Mouse (Mus musculus): Measurements from ENCODE around the gene Megf11. TPM values are rescaled to one million over a fixed set of nuclear protein-coding genes. Genes with fewer than 3 reads are reported as not detected.

The Megf11 gene
- polyA plus RNA-seq, 1 experiment from 2014 or later, result 0.92 TPM

GRCm38 (mm10) chr9:64747735-64748134 lies 362.3 kb downstream of the Megf11 start:
- Histone ChIP-seq H3K9ac (ENCODE audit: low read length) (no peak overlapping the region), H3K27me3 (ENCODE audit: control insufficient read depth, insufficient read depth, low read length) (no peaks in the 10 kb centered on the region), H3K4me3 (ENCODE audit: control insufficient read depth in 1 of 2, insufficient read depth in 1 of 2, low read depth in 1 of 2, low read length in 2 of 2) (no peak overlapping the region), H3K4me1 (ENCODE audit: control insufficient read depth in 2 of 2, insufficient read depth in 2 of 2, low read length in 2 of 2) (no peaks in the 10 kb centered on the region), H3K4me2 (ENCODE audit: low read length) (no peak overlapping the region), H3K36me3 (ENCODE audit: control insufficient read depth, insufficient read depth, low read length) (no peaks in the 10 kb centered on the region), H3K27ac (replicated peaks in 1 of 2; ENCODE audit: control insufficient read depth in 1 of 2, insufficient read depth in 1 of 2, low read depth in 2 of 2, low read length in 2 of 2) (no peak overlapping the region), H3K9me3 (ENCODE audit: control insufficient read depth, low read length) (no peaks in the 10 kb centered on the region)
- ATAC-seq (ENCODE audit: insufficient number of reproducible peaks, insufficient read depth, low FRiP score, low read depth), result no peak
- WGBS, result 68% methylated on average over 4 of the region's 4 CpGs

GRCm38 (mm10) chr9:64749314-64749713 lies 363.9 kb downstream of the Megf11 start:
- Histone ChIP-seq H3K4me3 (ENCODE audit: control insufficient read depth in 1 of 2, insufficient read depth in 1 of 2, low read depth in 1 of 2, low read length in 2 of 2) (no peak overlapping the region), H3K9me3 (ENCODE audit: control insufficient read depth, low read length) (no peaks in the 10 kb centered on the region), H3K36me3 (ENCODE audit: control insufficient read depth, insufficient read depth, low read length) (no peaks in the 10 kb centered on the region), H3K27ac (replicated peaks in 1 of 2; ENCODE audit: control insufficient read depth in 1 of 2, insufficient read depth in 1 of 2, low read depth in 2 of 2, low read length in 2 of 2) (no peak overlapping the region), H3K4me2 (ENCODE audit: low read length) (no peak overlapping the region), H3K27me3 (ENCODE audit: control insufficient read depth, insufficient read depth, low read length) (no peaks in the 10 kb centered on the region), H3K9ac (ENCODE audit: low read length) (no peak overlapping the region), H3K4me1 (ENCODE audit: control insufficient read depth in 2 of 2, insufficient read depth in 2 of 2, low read length in 2 of 2) (no peaks in the 10 kb centered on the region)
- 63% methylated on average over 6 of the region's 6 CpGs for WGBS
- no peak for ATAC-seq (ENCODE audit: insufficient number of reproducible peaks, insufficient read depth, low FRiP score, low read depth)

DNA sequence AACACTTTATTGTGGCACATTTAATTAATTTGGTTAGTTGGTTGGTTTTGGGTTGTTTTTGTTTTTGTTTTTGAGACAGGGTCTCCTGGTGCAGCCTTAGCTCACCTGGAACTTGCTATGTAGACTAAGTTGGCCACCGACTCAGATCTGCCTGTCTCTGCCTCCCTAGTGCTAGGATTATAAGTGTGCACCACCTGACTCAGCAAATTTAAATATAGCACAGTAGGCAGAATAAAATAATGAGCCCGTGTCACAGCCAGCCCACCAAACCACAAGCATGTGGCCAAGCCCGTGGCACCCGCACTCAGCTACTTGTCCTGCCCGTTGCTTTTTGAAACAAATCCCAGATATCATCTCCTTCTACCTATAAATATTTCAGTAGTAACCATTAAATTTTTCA lies 367.1 kb downstream of the Megf11 start:
- H3K27me3 ChIP-seq (ENCODE audit: control insufficient read depth, insufficient read depth, low read length), result no peaks in the 10 kb centered on the region
- H3K27ac ChIP-seq (replicated peaks in 1 of 2; ENCODE audit: control insufficient read depth in 1 of 2, insufficient read depth in 1 of 2, low read depth in 2 of 2, low read length in 2 of 2), result no peak overlapping the region
- H3K4me1 ChIP-seq (ENCODE audit: control insufficient read depth in 2 of 2, insufficient read depth in 2 of 2, low read length in 2 of 2), result no peaks in the 10 kb centered on the region
- H3K9me3 ChIP-seq (ENCODE audit: control insufficient read depth, low read length), result no peaks in the 10 kb centered on the region
- 88% methylated on average over 5 of the region's 5 CpGs for WGBS
- H3K36me3 ChIP-seq (ENCODE audit: control insufficient read depth, insufficient read depth, low read length), result no peaks in the 10 kb centered on the region
- ATAC-seq (ENCODE audit: insufficient number of reproducible peaks, insufficient read depth, low FRiP score, low read depth), result no peak
- H3K4me2 ChIP-seq (ENCODE audit: low read length), result no peak overlapping the region
- no peak overlapping the region for H3K4me3 ChIP-seq (ENCODE audit: control insufficient read depth in 1 of 2, insufficient read depth in 1 of 2, low read depth in 1 of 2, low read length in 2 of 2)
- no peak overlapping the region for H3K9ac ChIP-seq (ENCODE audit: low read length)

DNA sequence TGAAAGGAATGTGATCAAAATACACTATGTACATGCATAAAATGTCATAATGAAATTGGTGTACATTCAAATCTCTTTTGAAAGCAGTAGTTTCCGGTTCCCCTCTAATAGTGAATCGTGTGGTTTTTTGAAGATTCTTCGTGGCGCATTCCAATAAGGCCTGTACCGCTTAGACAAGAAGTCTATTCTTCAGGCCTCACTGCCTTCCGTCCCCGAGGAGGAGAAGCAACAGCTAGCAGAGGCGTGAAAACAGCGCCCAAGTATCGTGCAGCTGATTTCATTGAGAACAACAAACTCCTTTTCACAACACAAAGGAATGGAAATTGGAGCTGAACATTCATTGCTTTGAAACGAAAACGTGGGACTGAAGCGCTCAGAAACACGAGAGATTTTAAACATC lies 372.6 kb downstream of the Megf11 start:
- H3K36me3 ChIP-seq (ENCODE audit: control insufficient read depth, insufficient read depth, low read length), result no peaks in the 10 kb centered on the region

More for the DNA sequence above, 372.6 kb downstream of the Megf11 start:
- no peaks in the 10 kb centered on the region for H3K27me3 ChIP-seq (ENCODE audit: control insufficient read depth, insufficient read depth, low read length)
- H3K4me2 ChIP-seq (ENCODE audit: low read length), result no peak overlapping the region
- H3K4me1 ChIP-seq (ENCODE audit: control insufficient read depth in 2 of 2, insufficient read depth in 2 of 2, low read length in 2 of 2), result no peaks in the 10 kb centered on the region
- no peak overlapping the region for H3K4me3 ChIP-seq (ENCODE audit: control insufficient read depth in 1 of 2, insufficient read depth in 1 of 2, low read depth in 1 of 2, low read length in 2 of 2)
- H3K27ac ChIP-seq (replicated peaks in 1 of 2; ENCODE audit: control insufficient read depth in 1 of 2, insufficient read depth in 1 of 2, low read depth in 2 of 2, low read length in 2 of 2), result no peak overlapping the region
- no peaks in the 10 kb centered on the region for H3K9me3 ChIP-seq (ENCODE audit: control insufficient read depth, low read length)
- no peak for ATAC-seq (ENCODE audit: insufficient number of reproducible peaks, insufficient read depth, low FRiP score, low read depth)
- no peak overlapping the region for H3K9ac ChIP-seq (ENCODE audit: low read length)
- WGBS, result 85% methylated on average over 14 of the region's 14 CpGs

Small RNA genes lying within 50 kb of the gene (microRNA-seq; reads per million reads assigned to microRNA genes)
- gene Gm47308, result not detected

Other genes starting within 250 kb of the Megf11 start
- 18.2 and 18.6 TPM in 2 replicates for gene Zwilch, start 212.5 kb upstream of the Megf11 start, polyA plus RNA-seq (2014; fragmentation: Nextera tagmentation; extraction: Ambion mirVana)
- gene Rpl4, start 212.3 kb upstream of the Megf11 start, polyA plus RNA-seq (2014; fragmentation: Nextera tagmentation; extraction: Ambion mirVana), result 778 and 789 TPM in 2 replicates
- 27.6 and 29.8 TPM in 2 replicates for gene Snapc5, start 206.4 kb upstream of the Megf11 start, polyA plus RNA-seq (2014; fragmentation: Nextera tagmentation; extraction: Ambion mirVana)
- 1.8 and 2.8 TPM in 2 replicates for gene Uchl4, start 150.4 kb upstream of the Megf11 start, polyA plus RNA-seq (2014; fragmentation: Nextera tagmentation; extraction: Ambion mirVana)
- gene Map2k1, start 132.0 kb upstream of the Megf11 start, polyA plus RNA-seq (2014; fragmentation: Nextera tagmentation; extraction: Ambion mirVana), result 89.2 and 92.4 TPM in 2 replicates
- 117 and 119 TPM in 2 replicates for gene Tipin, start 104.0 kb upstream of the Megf11 start, polyA plus RNA-seq (2014; fragmentation: Nextera tagmentation; extraction: Ambion mirVana)
- 19.3 and 20.1 TPM in 2 replicates for gene Dis3l, start 44.3 kb upstream of the Megf11 start, polyA plus RNA-seq (2014; fragmentation: Nextera tagmentation; extraction: Ambion mirVana)

All from heart, embryonic 14.5 days (tissue).